Mouse (Mus musculus): ENCODE results near the gene Il12b.
A peak's percentile ranks its signal among the peaks of the same experiment; 100 is the strongest.

Gene Il12b

DNA sequence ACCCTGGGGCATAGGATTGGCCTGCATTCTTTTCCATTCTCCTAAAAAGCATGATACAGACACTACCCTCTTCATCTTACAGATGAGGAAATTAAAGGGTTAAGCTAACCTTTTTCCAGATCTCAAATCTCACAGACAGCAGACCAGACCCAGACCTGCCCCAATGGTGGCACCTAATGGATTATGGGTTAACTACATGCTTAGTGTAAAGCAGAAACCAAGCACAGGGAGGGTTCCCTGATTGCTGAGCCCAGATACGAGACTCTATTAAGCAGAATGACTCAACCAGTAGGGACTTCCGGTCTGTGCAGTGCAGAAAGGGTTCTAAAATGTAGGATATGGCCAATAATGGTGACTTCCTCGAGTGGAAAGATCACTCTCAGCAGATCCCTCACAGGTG, 10.6 kb downstream of the Il12b start:
- no peak for DNase-seq (ENCODE audit: inconsistent age in 2 of 2, low spot score in 1 of 2)

DNA sequence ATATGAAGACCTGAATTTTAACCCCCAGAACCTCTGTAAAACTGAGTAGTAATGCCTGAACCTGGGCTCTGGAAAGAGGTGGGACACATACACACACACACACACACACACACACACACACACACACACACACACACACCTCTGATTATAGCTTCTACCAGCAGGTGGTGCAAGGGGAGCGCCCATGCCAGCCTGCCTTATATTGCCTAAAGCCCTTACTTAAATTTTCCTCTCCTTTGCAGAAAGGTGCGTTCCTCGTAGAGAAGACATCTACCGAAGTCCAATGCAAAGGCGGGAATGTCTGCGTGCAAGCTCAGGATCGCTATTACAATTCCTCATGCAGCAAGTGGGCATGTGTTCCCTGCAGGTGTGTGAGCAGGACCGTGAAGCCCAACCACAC, 12.4 kb downstream of the Il12b start:
- DNase-seq (ENCODE audit: inconsistent age in 2 of 2, low spot score in 1 of 2), result peak in 1 of 2 experiments; percentile 47

DNA sequence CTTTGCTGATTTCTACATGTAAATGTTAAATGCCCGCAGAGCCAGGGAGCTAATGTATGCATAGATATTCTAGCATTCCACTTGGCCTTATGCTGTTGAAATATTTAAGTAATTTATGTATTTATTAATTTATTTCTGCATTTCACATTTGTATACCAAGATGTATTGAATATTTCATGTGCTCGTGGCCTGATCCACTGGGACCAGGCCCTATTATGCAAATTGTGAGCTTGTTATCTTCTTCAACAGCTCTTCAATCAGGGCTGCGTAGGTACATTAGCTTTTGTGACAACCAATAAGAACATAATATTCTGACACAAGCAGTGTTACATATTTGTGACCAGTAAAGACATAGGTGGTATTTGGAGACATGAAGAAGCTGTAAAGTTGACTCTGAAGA, 13.5 kb downstream of the Il12b start:
- no peak for DNase-seq (ENCODE audit: inconsistent age in 2 of 2, low spot score in 1 of 2)

DNA sequence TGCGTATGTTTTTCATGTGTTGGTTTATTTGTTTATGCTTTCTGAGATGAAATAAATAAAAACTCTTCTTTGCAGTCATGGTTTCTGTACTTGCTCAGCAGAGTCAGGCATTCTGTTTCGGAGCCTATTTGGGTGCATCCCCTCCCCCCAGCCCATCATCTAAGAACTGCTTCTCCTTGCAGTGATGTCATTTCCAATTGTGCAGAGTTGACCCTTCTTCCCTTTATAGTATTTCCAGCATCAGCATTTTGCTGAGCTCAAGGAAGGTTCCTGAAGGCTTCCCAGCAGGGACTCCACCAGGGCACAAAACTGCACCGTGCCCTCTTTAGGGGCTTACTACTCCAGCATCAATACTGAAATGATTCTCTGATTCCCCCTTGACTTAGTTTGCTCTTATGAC, 14.7 kb downstream of the Il12b start:
- no peak for DNase-seq (ENCODE audit: inconsistent age in 2 of 2, low spot score in 1 of 2)

DNA sequence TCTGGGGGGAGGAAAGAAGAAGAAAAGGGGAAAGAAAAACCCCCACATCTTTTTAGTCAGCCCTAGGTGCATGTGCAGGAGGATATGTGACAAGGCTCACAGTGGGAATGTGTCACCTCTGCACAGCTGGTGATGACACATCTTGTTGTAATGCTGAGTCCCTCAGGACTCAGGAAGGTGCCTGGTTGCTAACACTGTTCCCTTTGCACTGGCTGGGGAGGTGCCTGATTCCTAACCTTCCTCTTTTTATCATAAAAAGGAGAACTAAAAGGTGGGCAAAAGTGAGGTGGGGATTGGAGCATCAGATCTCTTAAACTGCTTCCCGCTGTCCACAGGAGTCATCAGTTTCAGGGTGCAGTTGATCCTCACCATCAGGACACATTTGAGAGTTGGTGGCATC, 17.5 kb downstream of the Il12b start:
- no peak for DNase-seq (ENCODE audit: inconsistent age in 2 of 2, low spot score in 1 of 2)

DNA sequence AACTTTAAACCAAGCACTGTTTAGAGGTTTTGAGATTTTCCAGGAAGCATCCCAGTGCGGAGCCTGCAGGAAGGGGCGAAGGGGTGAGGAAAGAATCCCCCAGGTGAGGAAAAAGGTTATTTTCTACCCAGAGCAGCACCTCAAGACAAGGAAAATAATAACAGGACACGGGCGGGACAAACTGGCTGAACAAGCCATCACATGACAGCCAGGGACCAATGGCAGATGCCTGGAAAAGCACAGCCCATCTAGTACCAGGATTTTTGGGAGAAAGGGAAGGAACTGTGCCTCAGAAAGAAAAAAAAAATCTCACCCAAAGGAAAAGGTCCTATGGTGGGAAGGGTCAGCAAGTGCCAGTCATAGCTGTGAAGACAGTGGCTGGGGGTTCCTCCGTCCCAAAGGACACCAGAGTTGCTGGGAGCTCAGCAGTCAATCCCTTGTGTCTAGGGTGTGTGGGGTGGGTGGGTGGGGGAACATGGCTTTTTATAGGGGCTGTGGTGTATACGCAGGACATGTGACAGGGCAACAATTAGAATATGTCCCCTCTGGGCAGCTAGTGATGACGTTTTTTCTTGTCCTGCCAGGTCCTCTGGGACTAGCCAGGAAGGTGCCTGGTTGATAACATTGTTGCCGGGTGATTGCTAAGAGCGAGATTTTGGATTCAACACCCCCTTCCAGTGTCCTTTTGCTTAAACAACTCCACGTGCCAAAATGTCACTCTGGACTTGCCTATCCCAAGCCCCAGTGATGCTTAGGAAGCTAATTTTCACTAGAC, 22.7 kb downstream of the Il12b start:
- DNase-seq (ENCODE audit: inconsistent age in 2 of 2, low spot score in 1 of 2), result no peak

DNA sequence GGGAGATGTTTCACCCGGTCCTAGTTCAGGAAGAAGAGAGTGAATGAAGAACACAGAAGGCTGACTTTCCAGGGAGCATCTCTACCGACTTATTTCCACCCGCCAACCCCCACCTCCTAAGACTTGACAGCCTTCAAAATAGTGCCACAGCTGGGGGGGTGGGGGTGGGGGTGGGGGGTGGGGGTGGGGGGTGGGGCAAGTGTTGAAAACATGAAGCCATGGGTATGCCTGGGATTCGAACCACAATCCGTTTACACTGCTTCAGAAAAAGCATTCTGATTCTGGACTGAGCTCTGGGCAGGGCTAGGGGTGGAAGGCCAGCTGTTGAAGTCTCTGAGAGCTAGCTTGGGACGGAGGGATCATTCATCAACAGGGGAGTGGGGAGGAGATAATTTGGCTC, 23.4 kb downstream of the Il12b start:
- DNase-seq (ENCODE audit: inconsistent age in 2 of 2, low spot score in 1 of 2), result no peak

DNA sequence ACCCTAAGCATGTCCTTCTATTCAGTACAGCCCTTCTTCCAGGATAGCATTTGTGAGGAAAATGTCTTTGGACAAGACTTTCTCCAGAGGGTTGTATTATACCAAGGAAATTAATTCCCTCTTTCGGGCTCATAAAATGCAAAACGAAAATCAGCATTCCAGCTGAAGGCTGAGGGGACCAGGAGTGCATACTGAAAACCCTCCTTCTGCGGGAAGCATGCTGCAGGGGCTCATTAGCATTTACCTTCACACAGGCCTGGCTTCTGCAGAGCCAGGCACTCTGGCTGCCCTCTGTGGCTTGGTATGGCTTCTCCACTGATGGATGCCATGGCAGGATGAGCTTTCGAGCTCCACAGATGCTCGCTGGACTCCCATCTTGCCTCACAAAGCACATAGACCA, 24.1 kb downstream of the Il12b start:
- no peak for DNase-seq (ENCODE audit: inconsistent age in 2 of 2, low spot score in 1 of 2)

DNA sequence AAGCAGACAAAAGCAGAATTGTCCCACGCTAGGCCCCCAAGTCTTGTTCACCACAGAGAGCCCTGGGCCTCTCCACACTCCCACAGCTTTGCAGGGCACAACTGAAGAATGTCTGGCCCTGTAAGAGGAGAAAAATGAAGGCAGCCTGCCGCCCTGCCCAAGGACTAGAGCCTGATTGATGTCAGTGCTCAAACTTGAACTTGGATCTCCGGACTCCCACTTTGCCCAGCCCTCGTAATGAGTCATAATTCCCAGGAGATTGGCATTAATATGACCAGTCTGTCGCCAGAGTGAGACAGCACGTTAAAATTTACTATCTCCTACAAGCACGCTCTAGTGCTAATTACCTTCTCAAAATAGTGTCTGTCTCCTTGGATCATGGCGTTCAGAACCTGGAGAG, 25.1 kb downstream of the Il12b start:
- DNase-seq (ENCODE audit: inconsistent age in 2 of 2, low spot score in 1 of 2), result peak; percentile 36 to 82

DNA sequence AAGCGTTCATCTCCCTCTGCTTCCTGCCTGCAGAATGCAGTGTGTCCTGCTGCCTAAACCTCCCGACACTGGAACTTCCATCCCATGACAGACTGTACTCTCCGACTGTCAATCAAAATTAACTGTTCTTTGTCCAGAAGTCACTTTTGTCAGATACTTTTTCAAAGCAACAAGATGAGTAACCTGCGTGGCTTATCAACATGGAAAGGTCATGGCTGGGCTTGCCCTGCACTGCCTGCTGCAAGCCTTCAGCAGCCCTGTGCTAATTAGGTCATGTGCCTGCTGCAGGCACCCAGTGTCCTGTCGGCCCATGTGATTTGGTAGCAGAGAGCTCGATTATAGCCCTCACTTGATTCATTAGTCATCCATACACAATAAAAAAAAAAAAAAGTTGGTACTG, 25.8 kb downstream of the Il12b start:
- DNase-seq (ENCODE audit: inconsistent age in 2 of 2, low spot score in 1 of 2), result peak; percentile 63 to 76

DNA sequence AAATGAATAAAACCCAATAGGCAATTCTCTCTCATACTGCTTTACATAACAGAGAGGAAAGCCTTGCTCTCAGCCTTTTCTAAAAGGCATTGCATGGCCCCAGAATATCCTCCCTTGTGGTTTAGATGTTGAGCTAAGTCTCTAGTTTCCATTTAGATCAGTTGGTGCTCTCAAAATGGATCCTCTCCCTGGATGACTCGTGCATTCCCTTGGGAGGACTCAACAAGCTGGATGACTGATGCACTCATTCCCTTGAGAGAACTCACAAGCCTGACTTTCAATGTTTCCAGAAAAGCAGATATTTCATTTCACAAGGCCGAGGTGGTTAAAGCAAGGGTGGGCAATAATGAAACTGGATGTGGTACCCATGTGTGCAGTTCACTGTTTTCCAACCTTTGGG, 28.1 kb downstream of the Il12b start:
- DNase-seq (ENCODE audit: inconsistent age in 2 of 2, low spot score in 1 of 2), result peak in 1 of 2 experiments; percentile 25

DNA sequence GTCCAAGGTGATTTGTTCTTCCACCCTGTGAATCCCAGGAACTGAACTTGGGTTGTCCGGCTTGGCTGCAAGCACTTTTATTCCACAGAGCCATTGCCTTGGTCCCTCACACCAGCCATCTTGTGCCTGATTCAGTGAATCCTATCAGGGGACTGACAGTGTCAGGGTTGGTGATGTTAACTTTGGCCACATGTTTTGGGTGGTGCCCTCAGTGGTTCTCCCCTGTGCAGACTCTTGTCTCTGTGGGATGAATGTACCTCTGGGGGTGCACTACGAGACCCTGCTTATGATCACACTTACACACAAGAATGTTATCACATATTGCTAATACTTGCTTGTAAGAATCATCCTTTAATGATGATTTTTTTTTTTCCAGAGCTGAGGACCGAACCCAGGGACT, 30.2 kb downstream of the Il12b start:
- no peak for DNase-seq (ENCODE audit: inconsistent age in 2 of 2, low spot score in 1 of 2)

DNA sequence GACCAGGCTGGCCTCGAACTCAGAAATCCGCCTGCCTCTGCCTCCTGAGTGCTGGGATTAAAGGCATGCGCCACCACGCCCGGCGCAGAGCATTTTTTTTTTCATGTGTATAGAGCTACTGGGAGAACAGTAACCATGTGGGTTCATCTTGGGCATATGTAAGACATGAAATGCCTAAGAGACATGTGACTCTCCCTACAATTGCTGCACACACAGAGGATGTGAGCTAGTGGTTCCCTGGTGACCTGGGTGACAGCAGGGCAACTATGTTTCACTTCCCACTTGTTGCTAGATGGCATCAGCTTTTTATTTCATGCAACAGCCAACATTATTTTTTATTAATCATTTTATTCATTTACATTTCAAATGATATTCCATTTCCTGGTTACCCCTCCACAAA, 37.9 kb downstream of the Il12b start:
- no peak for DNase-seq (ENCODE audit: inconsistent age in 2 of 2, low spot score in 1 of 2)

DNA sequence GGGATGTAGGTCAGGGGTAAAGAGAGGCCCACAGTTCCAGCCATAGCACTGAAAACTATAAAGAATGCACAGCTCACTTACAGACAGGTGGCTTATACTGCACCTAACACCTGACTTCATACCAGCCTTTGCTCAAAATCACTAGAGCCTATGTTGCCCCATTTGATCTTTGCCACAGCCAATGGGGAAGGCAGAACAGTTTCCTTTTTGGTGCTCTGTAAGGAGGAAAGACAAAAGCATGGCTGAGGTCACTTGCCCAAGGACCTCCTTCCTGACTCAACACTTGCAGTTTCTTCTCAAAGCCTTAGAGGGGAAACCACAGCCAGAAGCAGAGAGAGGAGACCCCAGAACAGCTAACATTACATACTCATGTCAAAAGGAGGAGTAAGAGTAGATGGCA, 51.2 kb downstream of the Il12b start:
- no peak for DNase-seq (ENCODE audit: inconsistent age in 2 of 2, low spot score in 1 of 2)

DNA sequence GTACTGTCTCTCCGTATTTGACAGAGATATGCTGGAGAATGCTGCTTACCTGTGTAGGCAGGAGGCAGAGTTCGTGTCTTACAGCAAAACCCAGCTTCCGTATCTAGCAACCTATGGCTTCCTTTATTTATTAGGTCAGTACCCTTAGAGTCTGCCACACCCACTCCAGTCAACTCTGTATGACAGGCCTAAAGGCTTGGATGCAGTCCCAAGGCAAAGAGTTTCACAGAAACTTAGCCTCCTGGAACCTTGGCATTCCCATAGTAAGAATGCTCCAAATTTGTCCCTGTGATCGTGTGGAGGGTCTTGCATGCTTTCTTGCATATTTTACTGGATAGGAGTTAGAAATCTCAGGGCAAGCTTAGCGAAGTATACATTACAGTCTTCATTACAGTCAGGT, 52.2 kb downstream of the Il12b start:
- peak in 1 of 2 experiments; percentile 61 for DNase-seq (ENCODE audit: inconsistent age in 2 of 2, low spot score in 1 of 2)

DNA sequence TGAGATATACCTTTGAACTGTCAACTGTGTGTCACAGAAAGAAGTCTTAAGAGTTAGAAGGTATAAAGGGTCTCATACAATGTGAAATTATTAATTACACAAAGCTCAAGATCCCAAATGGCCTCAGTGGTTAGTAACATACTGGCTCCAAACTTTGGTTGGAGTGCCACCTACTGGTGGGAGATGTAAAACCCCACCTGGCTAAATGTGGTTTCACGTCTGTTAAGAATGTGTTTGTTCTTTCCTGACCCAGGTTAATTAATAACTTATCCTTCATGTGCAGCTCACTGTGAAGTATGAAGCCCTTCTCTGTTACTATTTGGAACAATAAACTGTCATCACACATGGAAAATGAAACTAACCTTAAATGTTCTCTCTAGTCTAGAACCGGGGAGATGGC, 53.6 kb downstream of the Il12b start:
- DNase-seq (ENCODE audit: inconsistent age in 2 of 2, low spot score in 1 of 2), result peak; percentile 22 to 84

DNA sequence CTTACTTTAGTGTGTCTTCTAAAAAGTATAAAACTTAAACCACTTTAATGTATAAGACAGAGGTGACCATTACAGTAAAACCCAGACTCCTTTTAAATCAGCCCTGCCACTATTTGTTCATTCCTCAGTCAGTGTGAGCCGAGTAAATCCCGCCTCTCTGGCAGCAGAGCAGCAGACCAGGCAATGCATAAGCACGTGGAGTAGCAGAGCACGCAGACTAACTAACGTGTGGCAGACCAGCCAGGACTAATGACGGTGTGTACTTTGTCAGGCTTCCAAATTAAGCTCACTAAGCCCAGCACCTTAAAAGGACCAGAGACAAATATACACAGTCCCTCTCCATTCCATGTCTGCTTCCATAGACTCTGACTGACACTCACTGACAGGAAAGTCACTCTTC, 61.6 kb downstream of the Il12b start:
- no peak for DNase-seq (ENCODE audit: inconsistent age in 2 of 2, low spot score in 1 of 2)
